Mouse (Mus musculus) megakaryocyte, embryonic 14.5 days (primary cell): ENCODE measurements at regions not wholly inside any gene's neighbourhood (a gene's known extent, or its start where the extent isn't known, plus 50 kb on each side); places are given as distances from the start of the nearest gene placed in this dataset.

Experiments
- H3K27me3 ChIP-seq: replicated peaks from 2 replicates; pipeline ENCODE3; 2012; ENCODE audit warnings: inconsistent platforms
- H3K36me3 ChIP-seq: replicated peaks from 2 replicates; pipeline ENCODE3; 2012; ENCODE audit warnings: low read length, inconsistent platforms, mixed read lengths
- H3K4me1 ChIP-seq: 2 replicates; pipeline ENCODE4 v1.6.1; 2012; ENCODE audit warnings: inconsistent platforms
- H3K4me3 ChIP-seq: replicated peaks from 2 replicates; pipeline ENCODE3; 2012; ENCODE audit warnings: moderate library complexity, mild to moderate bottlenecking, inconsistent platforms
- H3K9me3 ChIP-seq: 2 replicates; pipeline ENCODE4 v1.6.1; 2012; ENCODE audit warnings: inconsistent platforms
- FLI1 ChIP-seq: IDR thresholded peaks from 2 replicates; pipeline ENCODE4 v1.6.1; 2012; ENCODE audit warnings: low read length, inconsistent platforms, mixed read lengths
- GATA1 ChIP-seq: IDR thresholded peaks from 3 replicates; pipeline ENCODE4 v1.6.1; 2012; ENCODE audit warnings: mixed read lengths, low read length, inconsistent platforms, borderline replicate concordance

DNA sequence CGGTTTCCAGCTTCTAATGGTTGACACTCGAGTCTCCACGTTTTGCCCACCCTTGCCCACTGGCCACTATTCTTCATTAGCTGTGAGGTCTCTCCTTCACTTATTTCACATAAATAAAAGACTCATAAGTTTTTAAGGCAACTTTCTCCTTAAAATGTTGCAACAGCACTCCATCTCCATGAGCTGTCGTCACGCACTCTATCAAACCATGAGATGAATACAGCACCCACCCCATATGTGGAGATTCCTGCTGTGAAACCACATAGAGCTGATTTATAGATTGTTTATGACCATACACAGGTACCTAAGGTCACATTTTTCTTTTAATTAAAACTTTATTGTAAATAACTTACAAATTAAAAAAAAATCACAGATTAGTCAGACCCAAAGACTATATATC, 117.5 kb upstream of the Qrfpr start:
- Histone ChIP-seq H3K27me3 (no peaks in the 10 kb centered on the region), H3K4me1 (no peaks in the 10 kb centered on the region), H3K4me3 (no peak overlapping the region), H3K36me3 (no peaks in the 10 kb centered on the region), H3K9me3 (no peaks in the 10 kb centered on the region)
- no peak for TF ChIP-seq GATA1
- TF ChIP-seq FLI1 = no peak

DNA sequence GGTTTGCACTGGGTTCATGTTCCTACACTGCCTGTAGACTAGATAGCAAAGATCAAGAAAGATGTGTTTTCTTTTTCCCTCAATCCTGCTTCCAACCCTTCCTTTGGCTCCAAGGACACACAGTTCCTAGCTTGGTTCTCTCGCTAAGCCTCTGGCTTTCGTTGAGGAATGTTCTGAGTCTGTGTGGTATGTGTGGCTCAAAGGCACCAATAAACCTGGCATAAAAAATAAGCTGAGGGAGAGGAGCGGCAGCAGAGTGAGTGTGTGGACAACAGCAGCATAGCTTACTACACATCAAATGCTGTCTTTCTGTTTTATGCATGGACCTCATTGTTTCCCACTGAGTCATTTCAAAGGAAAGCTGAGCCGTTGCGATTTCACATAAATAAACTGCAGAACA, 112.2 kb upstream of the Qrfpr start:
- no peaks in the 10 kb centered on the region for H3K36me3 ChIP-seq
- H3K27me3 ChIP-seq = no peaks in the 10 kb centered on the region
- H3K4me3 ChIP-seq = no peak overlapping the region
- H3K4me1 ChIP-seq = 0 out of 2 replicates have a peak, but pooled peaks cover 3% of the 10 kb centered on the region
- H3K9me3 ChIP-seq = peaks cover 10% of the 10 kb centered on the region
- TF ChIP-seq GATA1 = no peak
- TF ChIP-seq FLI1 = no peak

DNA sequence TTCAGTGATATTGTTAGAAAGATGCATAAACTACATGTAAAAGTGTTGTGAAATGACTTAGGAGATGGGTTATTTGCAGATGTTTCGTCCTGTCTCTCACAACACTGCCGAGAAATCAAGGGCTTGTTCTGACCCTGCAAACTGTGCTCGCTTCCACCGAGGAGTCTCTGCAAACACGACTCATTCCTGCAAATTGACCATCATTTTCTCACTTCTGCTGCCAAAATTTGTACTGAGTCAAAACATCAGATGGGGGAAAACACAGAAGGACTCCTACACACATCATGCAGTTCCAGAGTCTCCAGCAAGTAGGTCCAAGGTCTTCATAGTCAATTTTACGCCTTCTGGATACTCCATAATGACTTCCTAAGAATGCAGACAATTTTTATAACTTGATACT, 109.9 kb upstream of the Qrfpr start:
- no peaks in the 10 kb centered on the region for H3K27me3 ChIP-seq
- H3K9me3 ChIP-seq = peaks cover 10% of the 10 kb centered on the region
- TF ChIP-seq GATA1 (no peak), FLI1 (no peak)
- no peaks in the 10 kb centered on the region for H3K36me3 ChIP-seq
- no peak overlapping the region for H3K4me3 ChIP-seq
- 0 out of 2 replicates have a peak, but pooled peaks cover 3% of the 10 kb centered on the region for H3K4me1 ChIP-seq

GRCm38 (mm10) chr3:36330656-36331055, 108.5 kb upstream of the Qrfpr start:
- Histone ChIP-seq H3K36me3 (no peaks in the 10 kb centered on the region), H3K4me1 (0 out of 2 replicates have a peak, but pooled peaks cover 3% of the 10 kb centered on the region), H3K4me3 (peak overlapping the region; percentile 1), H3K9me3 (peaks cover 10% of the 10 kb centered on the region), H3K27me3 (no peaks in the 10 kb centered on the region)
- TF ChIP-seq FLI1 (no peak), GATA1 (no peak)

DNA sequence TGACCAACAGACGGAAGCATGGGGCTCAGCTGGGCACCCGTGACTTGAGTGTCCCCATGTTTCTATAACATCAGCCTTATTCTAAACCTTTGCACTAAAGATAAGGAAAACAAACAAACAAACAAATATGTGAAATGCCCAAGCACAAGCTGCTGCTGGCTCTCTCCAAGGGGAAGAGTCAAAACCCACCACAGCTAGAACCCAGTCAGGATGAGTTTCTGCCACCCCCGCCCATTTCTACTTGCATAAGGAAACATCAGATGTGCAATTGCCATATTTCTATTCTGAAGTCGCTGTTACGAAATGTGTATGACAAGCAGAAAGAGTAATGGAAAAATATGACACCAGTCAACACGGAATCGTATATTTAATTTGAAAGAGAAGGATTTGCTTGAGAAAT, 107.5 kb upstream of the Qrfpr start:
- peaks cover 10% of the 10 kb centered on the region for H3K9me3 ChIP-seq
- TF ChIP-seq FLI1 (no peak), GATA1 (no peak)
- no peak overlapping the region for H3K4me3 ChIP-seq
- no peaks in the 10 kb centered on the region for H3K36me3 ChIP-seq
- H3K4me1 ChIP-seq = 0 out of 2 replicates have a peak, but pooled peaks cover 3% of the 10 kb centered on the region
- no peaks in the 10 kb centered on the region for H3K27me3 ChIP-seq

DNA sequence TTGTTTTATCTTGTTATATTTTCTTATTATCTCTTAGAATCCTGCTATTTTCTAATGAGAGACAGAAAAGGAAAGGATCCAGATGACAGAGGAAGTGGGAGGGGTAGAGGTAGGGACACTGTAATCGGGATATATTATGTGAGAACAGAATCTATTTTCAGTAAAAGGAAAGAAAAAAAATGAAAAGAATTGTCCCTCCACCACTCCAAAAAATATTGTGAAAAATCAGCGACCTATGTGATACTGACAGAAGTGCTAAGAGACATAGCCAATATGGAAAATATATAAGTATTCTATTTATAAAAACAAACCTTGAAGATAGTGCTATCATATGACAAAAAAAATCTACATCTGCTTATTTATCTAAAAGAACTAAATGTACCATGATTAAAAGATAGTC, 106.8 kb upstream of the Qrfpr start:
- Histone ChIP-seq H3K9me3 (peaks cover 10% of the 10 kb centered on the region), H3K36me3 (no peaks in the 10 kb centered on the region), H3K4me3 (no peak overlapping the region), H3K27me3 (no peaks in the 10 kb centered on the region), H3K4me1 (0 out of 2 replicates have a peak, but pooled peaks cover 3% of the 10 kb centered on the region)
- no peak for TF ChIP-seq GATA1
- TF ChIP-seq FLI1 = no peak

DNA sequence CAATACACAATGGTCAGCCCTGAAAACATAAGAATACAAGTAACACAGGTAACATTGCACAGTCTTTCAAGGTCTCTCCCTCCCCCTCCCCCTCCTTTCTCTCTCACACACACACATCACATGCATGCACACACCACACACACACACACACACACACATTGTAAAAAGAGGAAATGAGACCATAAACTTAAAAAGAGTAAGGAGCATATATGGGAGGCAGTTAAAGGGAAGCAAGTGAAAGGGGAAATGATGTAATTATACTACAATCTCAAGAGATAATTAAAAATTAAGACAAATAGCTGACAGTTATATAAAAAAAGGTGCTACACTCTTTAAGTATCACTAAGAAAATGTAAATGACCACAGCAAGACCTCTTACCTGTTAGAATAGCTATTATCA, 96.5 kb upstream of the Qrfpr start:
- no peak for TF ChIP-seq FLI1
- TF ChIP-seq GATA1 = no peak
- H3K36me3 ChIP-seq = no peaks in the 10 kb centered on the region
- no peaks in the 10 kb centered on the region for H3K27me3 ChIP-seq
- no peaks in the 10 kb centered on the region for H3K4me1 ChIP-seq
- no peaks in the 10 kb centered on the region for H3K9me3 ChIP-seq
- no peak overlapping the region for H3K4me3 ChIP-seq

DNA sequence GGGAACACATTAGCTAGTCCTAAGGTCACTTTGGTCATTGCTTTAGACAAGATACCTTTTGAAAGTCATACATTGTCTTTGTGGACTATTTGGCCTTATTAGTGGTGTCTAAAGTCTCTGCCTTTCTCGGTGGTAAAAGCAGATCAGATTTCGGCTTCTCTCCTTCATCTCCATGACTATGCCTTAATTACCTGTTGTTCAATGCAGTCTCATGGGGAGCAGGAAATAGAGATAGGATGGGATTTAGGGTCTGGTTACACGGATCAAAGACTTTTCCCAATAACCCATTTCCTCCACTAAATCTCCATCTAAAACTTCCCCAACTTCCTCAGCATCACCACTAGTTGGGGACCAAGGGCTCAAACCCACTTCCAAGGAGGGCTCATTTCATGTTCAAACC, 89.2 kb upstream of the Qrfpr start:
- Histone ChIP-seq H3K4me3 (no peak overlapping the region), H3K9me3 (no peaks in the 10 kb centered on the region), H3K36me3 (no peaks in the 10 kb centered on the region), H3K27me3 (peaks cover 2% of the 10 kb centered on the region), H3K4me1 (no peaks in the 10 kb centered on the region)
- TF ChIP-seq GATA1 = no peak
- TF ChIP-seq FLI1 = no peak

DNA sequence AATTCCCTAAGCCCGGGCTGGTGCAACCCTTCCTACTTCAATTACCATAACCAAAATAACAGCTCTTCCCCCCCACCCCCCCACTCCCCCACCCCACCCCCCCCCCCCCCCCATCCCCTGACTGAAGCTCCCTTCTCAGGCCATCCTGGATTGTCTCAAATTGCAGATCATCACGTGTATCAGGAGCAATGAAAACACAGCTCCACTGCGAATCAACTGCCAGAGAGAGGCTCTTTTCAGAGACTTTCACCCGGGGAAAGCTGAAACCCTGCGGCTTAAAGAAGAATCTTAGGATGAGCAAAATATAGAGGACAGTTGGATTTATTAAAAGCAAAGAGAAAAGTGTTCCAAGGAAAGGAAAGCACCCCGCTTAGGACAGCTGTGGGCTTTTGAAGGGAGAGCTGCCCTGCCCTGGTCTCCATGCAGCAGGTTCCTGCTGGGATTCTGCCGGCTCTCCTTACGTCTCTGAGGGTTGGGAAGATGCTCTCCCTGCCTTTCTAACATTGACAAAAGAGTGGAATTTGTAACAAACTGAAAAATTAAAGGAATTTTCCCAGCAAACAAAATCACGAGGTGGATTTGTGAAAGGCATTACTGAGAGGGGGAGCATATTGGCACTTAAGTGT, 88.6 kb upstream of the Qrfpr start:
- Histone ChIP-seq H3K4me1 (no peaks in the 10 kb centered on the region), H3K9me3 (no peaks in the 10 kb centered on the region), H3K36me3 (no peaks in the 10 kb centered on the region), H3K27me3 (peaks cover 2% of the 10 kb centered on the region), H3K4me3 (no peak overlapping the region)
- TF ChIP-seq GATA1 = no peak
- TF ChIP-seq FLI1 = no peak

GRCm38 (mm10) chr3:36296792-36297191, 74.7 kb upstream of the Qrfpr start:
- Histone ChIP-seq H3K4me1 (no peaks in the 10 kb centered on the region), H3K4me3 (no peak overlapping the region), H3K36me3 (no peaks in the 10 kb centered on the region), H3K9me3 (peaks cover 18% of the 10 kb centered on the region), H3K27me3 (no peaks in the 10 kb centered on the region)
- TF ChIP-seq GATA1 (no peak), FLI1 (no peak)

- no peaks in the 10 kb centered on the region for H3K27me3 ChIP-seq
- no peak for TF ChIP-seq GATA1
- no peak for TF ChIP-seq FLI1
- peaks cover 18% of the 10 kb centered on the region for H3K9me3 ChIP-seq
- no peaks in the 10 kb centered on the region for H3K36me3 ChIP-seq
- no peak overlapping the region for H3K4me3 ChIP-seq
- H3K4me1 ChIP-seq = no peaks in the 10 kb centered on the region
These were observed 69.9 kb upstream of the Qrfpr start for GRCm38 (mm10) chr3:36291971-36292370.
